Mouse (Mus musculus) left cerebral cortex, postnatal 14 days (tissue): ENCODE data around the gene Atrnl1. TPM values are rescaled to one million over a fixed set of nuclear protein-coding genes. Genes with fewer than 3 reads are reported as not detected.

ENCODE experiments used
- DNase-seq, 2 experiments: peaks; one replicate each; pipeline ENCODE4 v3.0.0; 2021 to 2022; ENCODE audit warnings: low spot score in 2 of 2, mixed read lengths in 1 of 2
- intact Hi-C: fragments of 180-260 bp; cut with DNase I; formaldehyde crosslinking; loops from one replicate; pipeline ENCODE4 v1.15.1; 2025
- long read RNA-seq, 2 experiments: library from polyadenylated mRNA; stranded (forward); transcript quantifications; one replicate each; pipeline ENCODE4 v2.0.0; 2021
- total RNA-seq, 2 experiments: library from RNA; stranded (reverse); gene quantifications; 2 replicates each; pipeline ENCODE4 v1.2.3; 2021

Atrnl1 gene
- 100 to 1,000 TPM; 110 to 123 TPM for total RNA-seq
- long read RNA-seq, experiment 1, full-length matches to known transcripts, result 7 of 31 reads
- long read RNA-seq, experiment 1, partial matches to known transcripts, result 13 of 31 reads
- long read RNA-seq, experiment 1, other reads (novel, unspliced or antisense), result 11 of 31 reads
- long read RNA-seq, experiment 2, full-length matches to known transcripts, result 2 of 16 reads
- long read RNA-seq, experiment 2, partial matches to known transcripts, result 11 of 16 reads
- long read RNA-seq, experiment 2, other reads (novel, unspliced or antisense), result 3 of 16 reads

DNA sequence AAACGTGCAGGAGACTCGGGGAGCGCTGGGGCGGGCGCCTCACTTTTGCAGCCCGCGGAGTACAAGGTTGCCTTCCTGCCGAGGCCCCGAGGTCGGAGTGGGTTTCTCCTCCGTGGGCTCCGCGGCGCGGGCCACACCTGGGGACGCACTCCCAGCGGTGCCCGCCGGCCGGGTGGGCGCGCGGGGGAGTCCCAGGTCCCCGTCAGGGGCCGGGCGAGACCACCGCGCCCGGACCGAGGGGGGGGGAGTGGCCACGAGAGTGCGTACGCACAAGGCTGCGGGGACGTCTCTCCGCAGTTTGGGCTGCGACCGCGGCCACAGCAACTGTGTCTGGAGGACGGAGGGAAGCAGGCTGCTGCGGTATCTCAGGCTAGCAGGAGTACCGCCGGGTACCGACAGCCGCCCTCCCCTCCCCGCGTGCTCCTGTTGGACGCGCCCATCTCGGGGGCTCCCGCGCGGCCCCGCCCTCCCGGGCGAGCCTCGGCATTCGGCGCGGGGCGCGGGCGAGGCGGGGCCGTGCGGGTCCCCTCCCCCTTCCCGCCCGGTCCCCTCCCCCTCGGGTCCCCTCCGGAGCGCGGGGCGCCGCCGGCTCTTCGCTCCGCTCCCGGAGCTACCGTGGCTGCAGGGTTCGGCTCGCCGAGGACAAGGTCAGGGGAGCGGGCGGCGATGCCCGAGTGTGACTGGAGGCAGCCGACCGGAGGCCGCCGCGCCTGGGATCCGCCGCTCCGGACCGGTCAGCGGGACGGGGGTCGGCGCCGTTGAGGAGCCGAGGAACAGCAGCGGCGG is at the start of gene Atrnl1:
Atrnl1 (plus strand) TSS at position 559 of the 786 bp plus-strand sequence.
- peak; percentile 81 to 83 for DNase-seq
- intact Hi-C loops, result loop anchor here (5.0 kb wide), 1 partner anchor 128 kb away; no protein-coding TSS in a partner anchor

DNA sequence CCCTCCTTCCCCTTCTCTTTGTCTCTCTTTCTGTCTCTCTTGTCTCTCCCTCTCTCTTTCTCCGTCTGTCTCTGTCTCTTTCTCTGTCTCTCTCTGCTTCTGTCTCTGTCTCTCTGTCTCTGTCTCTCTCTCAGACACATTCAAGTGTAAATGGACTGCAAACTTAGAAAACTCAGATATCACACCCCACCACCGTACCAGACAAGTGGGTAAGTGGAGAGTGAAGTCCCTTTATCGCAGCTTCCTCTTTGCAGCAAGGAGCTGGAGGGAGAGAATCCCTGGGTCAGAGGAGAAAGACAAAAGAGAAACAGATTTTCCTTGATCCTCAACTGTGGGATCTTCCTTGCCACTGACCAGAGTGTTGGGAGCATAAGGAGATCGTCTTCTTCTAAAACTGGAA is 49.3 kb upstream of the Atrnl1 start:
- no peak for DNase-seq
- intact Hi-C loops, result no loop called here

- DNase-seq, result no peak
- intact Hi-C loops, result no loop called here
Measured at GRCm38 (mm10) chr19:57569040-57569439, 41.8 kb upstream of the Atrnl1 start.

DNA sequence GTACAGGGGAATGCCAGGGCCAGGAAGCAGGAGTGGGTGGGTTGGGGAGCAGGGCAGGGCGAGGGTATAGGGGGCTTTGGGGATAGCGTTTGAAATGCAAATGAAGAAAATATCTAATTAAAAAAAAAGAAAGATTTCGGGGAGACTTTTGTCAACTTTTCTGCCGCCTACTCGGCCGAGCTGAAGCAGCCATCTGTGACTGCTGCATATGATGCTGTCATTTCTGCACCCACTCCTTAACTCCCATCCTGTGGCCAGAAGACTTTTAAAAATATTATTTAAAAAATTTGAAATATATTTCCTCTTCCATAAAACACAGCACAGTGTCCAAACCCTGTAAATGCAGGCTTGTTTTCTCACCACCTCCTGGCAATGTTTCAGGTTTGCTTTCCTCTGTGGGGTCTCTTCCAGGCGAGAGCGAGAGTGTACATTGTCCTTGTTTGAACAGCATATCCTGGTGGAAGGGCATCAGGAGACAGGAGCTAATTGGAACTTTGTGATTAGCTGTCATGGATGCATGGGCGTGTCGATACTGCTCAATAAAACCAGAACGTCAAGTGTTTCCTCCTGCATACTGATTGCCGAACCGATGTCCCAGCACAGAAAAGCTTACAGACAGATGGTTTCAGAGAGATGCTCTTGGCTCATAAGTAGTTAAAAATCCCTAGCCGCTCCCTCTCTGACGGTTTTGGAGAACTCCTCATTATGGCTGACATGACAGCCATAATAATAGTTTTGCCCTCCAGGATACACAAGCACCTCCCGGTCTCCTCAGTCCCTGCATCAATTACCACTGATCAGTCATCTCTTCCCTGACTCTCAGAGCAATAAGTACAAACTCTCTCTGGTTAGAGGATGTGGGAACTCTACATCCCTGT is 38.2 kb upstream of the Atrnl1 start:
- intact Hi-C loops, result no loop called here
- DNase-seq, result peak; percentile 50 to 55

DNA sequence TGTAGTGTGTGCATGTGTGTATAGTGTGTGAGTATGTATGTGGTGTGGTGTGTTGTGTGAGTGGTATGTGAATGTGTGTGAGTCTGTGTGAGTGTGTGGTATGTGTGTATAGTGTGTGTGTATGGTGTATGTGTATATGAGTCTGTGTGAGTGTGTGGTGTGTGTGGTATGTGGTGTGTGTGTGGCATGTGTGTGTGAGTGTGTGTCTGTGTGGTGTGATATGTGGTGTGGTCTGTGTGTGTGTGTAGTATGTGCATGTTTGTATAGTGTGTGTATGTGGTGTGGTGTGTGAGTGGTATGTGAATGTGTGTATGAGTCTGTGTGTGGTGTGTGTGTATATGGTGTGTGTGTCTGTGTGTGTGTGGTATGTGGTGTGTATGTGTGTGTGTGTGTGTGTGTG is 37.4 kb upstream of the Atrnl1 start:
- intact Hi-C loops, result no loop called here
- DNase-seq, result no peak

- intact Hi-C loops, result no loop called here
- no peak for DNase-seq
Measured at GRCm38 (mm10) chr19:57575027-57575426, 35.8 kb upstream of the Atrnl1 start.

- intact Hi-C loops, result no loop called here
- no peak for DNase-seq
Measured at GRCm38 (mm10) chr19:57576836-57577235, 34.0 kb upstream of the Atrnl1 start.

GRCm38 (mm10) chr19:57577256-57577655 is 33.6 kb upstream of the Atrnl1 start:
- DNase-seq, result no peak
- intact Hi-C loops, result no loop called here

DNA sequence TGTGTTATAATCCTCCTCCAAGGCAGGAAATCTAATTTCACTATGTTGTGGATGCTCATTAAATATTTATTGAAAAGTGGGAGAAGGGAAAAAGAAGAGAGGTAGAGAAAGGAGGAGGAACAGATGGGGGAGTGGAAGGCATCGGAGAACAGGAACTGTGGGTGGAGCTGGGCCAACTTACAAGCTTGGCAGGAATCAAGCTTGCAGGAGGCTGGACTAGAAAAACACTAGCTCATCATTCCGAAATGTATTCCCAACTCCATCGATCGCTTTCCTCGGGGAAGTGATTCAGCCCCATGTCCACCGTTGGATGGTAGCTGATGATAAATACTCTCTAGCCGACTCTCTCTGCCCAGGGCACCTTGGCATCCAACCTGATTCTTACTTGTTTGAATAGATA is 29.9 kb upstream of the Atrnl1 start:
- intact Hi-C loops, result no loop called here
- DNase-seq, result peak in 1 of 2 experiments; percentile 59

GRCm38 (mm10) chr19:57585231-57585792 is 25.5 kb upstream of the Atrnl1 start:
- DNase-seq, result no peak
- intact Hi-C loops, result no loop called here

DNA sequence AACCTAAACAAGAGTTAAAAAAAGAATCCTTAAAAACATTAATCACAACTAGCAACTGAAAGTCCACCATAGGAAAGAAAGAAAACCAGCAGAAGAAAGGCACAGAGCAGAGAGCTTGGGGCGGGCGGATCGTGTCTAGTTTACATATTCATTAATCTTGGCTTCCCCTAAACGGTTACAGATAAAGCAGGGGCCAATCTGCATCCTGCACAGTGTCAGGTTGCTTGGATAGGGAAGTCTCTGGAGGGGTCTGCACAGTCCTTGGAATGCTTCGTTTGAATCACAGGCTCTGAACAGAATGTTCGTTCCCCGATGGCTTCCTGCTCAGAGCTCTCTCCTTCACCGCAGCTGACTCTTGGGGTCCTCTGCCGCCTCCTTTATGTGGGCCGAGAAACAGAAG is 24.7 kb upstream of the Atrnl1 start:
- intact Hi-C loops, result no loop called here
- DNase-seq, result no peak

- DNase-seq, result no peak
- intact Hi-C loops, result no loop called here
Measured at GRCm38 (mm10) chr19:57589516-57589915, 21.3 kb upstream of the Atrnl1 start.

- intact Hi-C loops, result no loop called here
- DNase-seq, result no peak
Measured at GRCm38 (mm10) chr19:57590895-57591294, 19.9 kb upstream of the Atrnl1 start.

- no peak for DNase-seq
- intact Hi-C loops, result no loop called here
Measured at GRCm38 (mm10) chr19:57591631-57592030, 19.2 kb upstream of the Atrnl1 start.

DNA sequence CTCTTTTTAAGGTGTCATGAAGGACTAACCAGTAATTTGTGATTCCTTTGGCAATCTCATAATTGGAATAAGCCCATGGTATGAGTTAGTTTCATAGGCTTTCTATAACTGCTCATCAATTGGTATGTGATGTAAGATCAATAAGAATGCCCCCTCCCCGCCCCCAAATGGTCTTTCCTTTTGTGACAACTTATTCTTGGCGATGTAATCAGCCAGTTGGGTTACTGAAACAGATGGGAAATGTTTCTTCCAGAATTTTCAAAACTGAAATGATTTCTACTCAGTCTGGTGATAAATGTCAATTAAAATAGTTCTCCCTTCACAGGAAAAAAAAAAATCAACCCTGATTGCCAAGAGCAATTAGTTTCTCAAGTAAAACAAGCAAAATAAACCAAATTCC is 18.5 kb upstream of the Atrnl1 start:
- intact Hi-C loops, result no loop called here
- DNase-seq, result no peak

DNA sequence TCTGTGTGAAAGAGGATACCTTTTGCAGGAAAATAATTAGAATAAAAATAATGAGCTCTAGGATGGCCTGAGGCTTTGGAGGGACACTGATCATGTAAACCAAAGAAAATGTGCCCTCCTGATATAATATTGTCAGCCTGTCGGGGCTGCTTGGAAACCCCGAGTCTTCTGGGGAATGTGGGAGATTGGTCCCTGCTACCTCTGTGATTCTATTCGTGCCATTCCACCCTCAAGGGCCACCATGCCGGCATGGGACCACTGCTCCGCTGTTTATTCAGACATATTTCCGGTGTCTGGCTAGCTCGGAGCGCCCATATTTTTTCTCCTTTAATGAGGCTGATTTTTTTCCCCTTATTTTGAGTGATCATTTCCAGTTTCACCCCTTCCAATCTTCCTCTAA is 11.7 kb upstream of the Atrnl1 start:
- DNase-seq, result no peak
- intact Hi-C loops, result no loop called here

DNA sequence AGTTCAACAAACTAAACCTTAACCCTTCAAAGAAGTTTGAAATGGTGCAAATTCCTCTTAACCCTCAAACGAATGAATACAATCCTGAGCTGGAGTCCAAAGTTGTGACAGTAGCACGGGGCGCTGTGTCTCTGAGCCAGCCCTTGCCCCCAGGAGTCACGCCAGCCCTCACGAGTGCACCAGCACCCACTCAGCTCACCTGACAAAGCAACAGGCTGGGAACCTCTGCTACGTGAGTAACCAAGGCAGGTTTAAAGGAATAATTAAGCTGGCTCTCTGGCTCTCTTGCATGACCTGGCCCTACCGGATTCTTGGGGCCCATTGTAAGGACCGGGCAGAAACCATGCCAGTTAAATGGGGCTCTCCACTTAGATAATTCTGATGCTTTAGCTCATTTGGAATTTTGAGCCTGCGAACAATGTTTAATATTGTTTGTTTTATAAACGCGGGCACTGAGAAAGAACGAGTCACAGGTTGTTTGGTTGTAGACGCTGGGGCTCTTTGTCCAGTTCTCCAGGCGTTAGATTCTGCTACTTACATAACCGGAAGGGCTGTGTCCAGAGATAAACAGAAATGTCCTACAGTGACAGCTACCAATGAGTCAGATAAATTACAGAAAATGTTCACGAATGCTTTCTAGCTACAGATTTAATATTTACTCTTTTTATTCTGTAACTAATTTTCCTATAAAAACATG is 10.5 kb upstream of the Atrnl1 start:
- DNase-seq, result no peak
- intact Hi-C loops, result no loop called here

DNA sequence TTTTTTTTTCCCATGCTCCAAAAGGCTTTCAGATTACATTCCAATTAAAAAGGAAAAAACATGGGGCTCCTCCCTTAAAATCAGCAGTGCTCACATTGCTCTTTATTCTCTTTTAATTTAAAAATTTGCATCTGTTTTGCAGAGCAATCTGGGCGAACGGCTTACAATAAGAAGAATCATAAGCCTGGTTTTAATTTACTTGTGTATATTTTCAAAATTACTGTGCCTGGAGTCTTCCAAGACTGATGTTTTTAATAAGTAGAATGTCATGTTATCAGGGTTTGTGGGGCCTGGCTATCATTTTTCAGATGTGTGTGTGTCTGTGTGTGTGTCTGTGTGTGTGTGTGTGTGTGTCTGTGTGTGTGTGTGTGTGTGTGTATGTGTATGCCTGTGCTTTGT is 9.9 kb upstream of the Atrnl1 start:
- DNase-seq, result no peak
- intact Hi-C loops, result no loop called here

DNA sequence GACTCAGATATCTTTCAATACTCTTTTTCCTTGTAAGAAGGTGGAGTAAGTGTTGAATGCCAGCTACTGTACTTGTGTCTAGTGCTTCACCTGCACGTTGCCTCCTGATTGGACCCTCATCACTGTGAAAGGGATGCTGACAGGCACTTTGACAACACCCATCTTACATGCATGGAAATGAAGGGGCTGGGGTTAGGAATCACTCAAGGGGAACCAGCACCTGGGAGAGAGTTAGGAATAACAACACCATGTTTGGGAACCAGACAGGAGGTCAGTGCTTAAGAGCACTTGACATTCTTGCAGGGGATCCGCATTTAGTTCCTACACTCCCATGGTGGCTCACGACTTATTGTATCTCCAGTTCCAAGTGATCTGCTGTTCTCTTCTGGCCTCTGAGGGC is 7.2 kb upstream of the Atrnl1 start:
- intact Hi-C loops, result no loop called here
- no peak for DNase-seq
